ENCODE assay signal across 9 mouse cellular contexts in the genomic region with DNA sequence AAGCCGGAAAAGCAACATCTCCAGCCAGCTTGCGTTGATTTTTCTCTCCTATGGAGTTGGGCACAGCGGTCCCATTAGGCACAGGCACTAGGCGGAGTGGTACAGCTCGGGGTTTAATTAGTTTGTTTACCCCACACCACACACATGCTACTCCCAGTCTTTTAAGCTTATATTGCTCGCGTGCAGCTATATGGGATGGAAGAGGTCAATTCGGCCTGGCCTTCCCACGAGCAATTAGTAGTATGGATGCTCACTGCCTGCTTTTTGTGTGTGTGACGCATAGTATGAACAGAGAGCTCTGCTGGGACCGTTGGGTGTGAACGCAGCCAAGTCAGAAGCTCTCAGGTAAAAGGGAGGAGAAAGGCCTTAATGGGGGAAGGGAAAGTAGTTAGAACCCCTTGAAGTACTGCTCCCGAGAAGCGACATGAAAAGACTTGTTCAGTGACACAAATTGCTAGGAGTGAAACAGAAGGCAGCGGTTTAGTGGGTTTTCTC. TPM values are rescaled to one million over a fixed set of nuclear protein-coding genes. Genes with fewer than 3 reads are reported as not detected.
DNase-seq lines count a peak whose midpoint lies in the region; ATAC-seq and TF ChIP-seq lines count a peak whose summit lies in the region.
"Had no signal": no experiment of that assay in that cellular context is flagged by ENCODE, and none has a peak within 500 bp of the region (broad histone marks: within the 10 kb centered on the region; RNA-seq: fewer than 3 reads in every experiment).

No protein-coding gene starts in this region.

- DNase-seq in kidney, adult 8-10 months, result no peak
- DNase-seq in brain, adult 2 months (ENCODE audit: low read depth, low spot score), result peak; percentile 67
- no peak for DNase-seq in ovary, postnatal 36 days (ENCODE audit: low spot score)
- DNase-seq in gastrocnemius, adult 18-20 months (ENCODE audit: low spot score), result no peak

- no peak for TF ChIP-seq CTCF in embryonic fibroblast, embryonic 13.5 days (IDR thresholded peaks at IDR 0.05; ENCODE audit: borderline replicate concordance, insufficient read depth, low read length)

- H3K4me2 ChIP-seq in kidney, embryonic 15.5 days, result peak overlapping the region; percentile 59
- peak overlapping the region; percentile 39 for H3K4me2 ChIP-seq in limb, embryonic 15.5 days
- H3K4me2 ChIP-seq in stomach, embryonic 14.5 days (replicated peaks; ENCODE audit: low read depth, low read length), result peak overlapping the region; percentile 29

- peak overlapping the region; percentile 31 for H3K4me3 ChIP-seq in kidney, embryonic 15.5 days (replicated peaks)
- no peak overlapping the region for H3K4me3 ChIP-seq in embryonic fibroblast, embryonic 13.5 days (ENCODE audit: insufficient read depth, low read length)
- H3K4me3 ChIP-seq in limb, embryonic 15.5 days, result peak overlapping the region; percentile 16
- H3K4me3 ChIP-seq in stomach, embryonic 14.5 days (ENCODE audit: low read depth, low read length), result no peak overlapping the region

- no peak for TF ChIP-seq POLR2A in embryonic fibroblast, embryonic 13.5 days (IDR thresholded peaks at IDR 0.05; ENCODE audit: low read depth, low read length)

- no peak overlapping the region for H3K27ac ChIP-seq in kidney, embryonic 15.5 days
- H3K27ac ChIP-seq in embryonic fibroblast, embryonic 13.5 days (ENCODE audit: insufficient read depth, low read length), result 0 out of 2 replicates have a peak overlapping the region, but pooled peaks have one; percentile 13
- H3K27ac ChIP-seq in limb, embryonic 15.5 days, result peak overlapping the region; percentile 33
- H3K27ac ChIP-seq in stomach, embryonic 14.5 days (ENCODE audit: low read length), result peak overlapping the region; percentile 48

- peak; percentile 30; the same call in 1 of the 2 replicates for ATAC-seq in kidney, embryonic 15.5 days (replicated peaks; ENCODE audit: low FRiP score)
- ATAC-seq in limb, embryonic 15.5 days (ENCODE audit: insufficient number of reproducible peaks, low FRiP score, low TSS enrichment, low read depth), result peak; percentile 27; the same call in 1 of the 2 replicates
- ATAC-seq in stomach, embryonic 14.5 days (ENCODE audit: insufficient number of reproducible peaks, insufficient read depth, low FRiP score, low read depth), result peak; percentile 50

- H3K36me3 ChIP-seq in kidney, embryonic 15.5 days, result no peaks in the 10 kb centered on the region
- H3K36me3 ChIP-seq in limb, embryonic 15.5 days, result no peaks in the 10 kb centered on the region
- no peaks in the 10 kb centered on the region for H3K36me3 ChIP-seq in stomach, embryonic 14.5 days (ENCODE audit: control insufficient read depth, insufficient read depth, low read length)

- no peaks in the 10 kb centered on the region for H3K9me3 ChIP-seq in kidney, embryonic 15.5 days (replicated peaks)
- H3K9me3 ChIP-seq in limb, embryonic 15.5 days, result no peaks in the 10 kb centered on the region
- H3K9me3 ChIP-seq in stomach, embryonic 14.5 days (ENCODE audit: control insufficient read depth, low read depth, low read length), result no peaks in the 10 kb centered on the region

- 27% methylated on average over 15 of the region's 15 CpGs for WGBS in kidney, embryonic 15.5 days
- WGBS in limb, embryonic 15.5 days, result 22% methylated on average over 15 of the region's 15 CpGs
- 41% methylated on average over 15 of the region's 15 CpGs for WGBS in stomach, embryonic 14.5 days

- H3K4me1 ChIP-seq in kidney, embryonic 15.5 days, result peaks cover 16% of the 10 kb centered on the region
- H3K4me1 ChIP-seq in embryonic fibroblast, embryonic 13.5 days (ENCODE audit: control insufficient read depth, insufficient read depth, low read length), result peaks cover 2% of the 10 kb centered on the region; the same call in 1 of the 2 replicates
- H3K4me1 ChIP-seq in limb, embryonic 15.5 days, result peaks cover 32% of the 10 kb centered on the region
- H3K4me1 ChIP-seq in stomach, embryonic 14.5 days (ENCODE audit: control insufficient read depth, insufficient read depth, low read length), result peaks cover 2% of the 10 kb centered on the region; the same call in 1 of the 2 replicates

- H3K27me3 ChIP-seq in kidney, embryonic 15.5 days, result no peaks in the 10 kb centered on the region
- H3K27me3 ChIP-seq in limb, embryonic 15.5 days, result no peaks in the 10 kb centered on the region
- H3K27me3 ChIP-seq in stomach, embryonic 14.5 days (ENCODE audit: control insufficient read depth, insufficient read depth, low read length), result no peaks in the 10 kb centered on the region
- H3K27me3 ChIP-seq: Patski had no signal

- H3K9ac ChIP-seq in kidney, embryonic 15.5 days, result peak overlapping the region; percentile 23; the same call in 1 of the 2 replicates
- no peak overlapping the region; the same call in 1 of the 2 replicates for H3K9ac ChIP-seq in limb, embryonic 15.5 days
- no peak overlapping the region for H3K9ac ChIP-seq in stomach, embryonic 14.5 days (replicated peaks; ENCODE audit: low read depth, low read length)

RNA-seq across cellular contexts. Expression of gene Akap6, which starts 1.6 kb away (rescaled TPM):
- polyA plus RNA-seq in kidney, embryonic 15.5 days (2015; fragmentation: Nextera tagmentation; extraction: Ambion mirVana), result 0.53 and 0.78 TPM in 2 replicates
- 1.3 and 1.8 TPM in 2 replicates for polyA plus RNA-seq in embryonic fibroblast, embryonic 13.5 days (2011; ENCODE audit: insufficient read length, low read depth, missing spikeins)
- polyA plus RNA-seq in limb, embryonic 15.5 days (2015; fragmentation: Nextera tagmentation; extraction: Ambion mirVana), result 1.3 and 2.3 TPM in 2 replicates
- polyA plus RNA-seq in stomach, embryonic 14.5 days (2014; fragmentation: Nextera tagmentation; extraction: Ambion mirVana), result 2.7 and 3.2 TPM in 2 replicates
- total RNA-seq in gastrocnemius, adult 18-20 months (2021), result 10 to 100 TPM; 32.6 to 36.5 TPM

Comparison
In these comparisons a context has a peak if more than half of its experiments do, and no peak if none do; other contexts are left out.
1. H3K4me3 ChIP-seq: peak in kidney, embryonic 15.5 days (single experiment) and limb, embryonic 15.5 days (single experiment); none in embryonic fibroblast, embryonic 13.5 days (single experiment) and stomach, embryonic 14.5 days (single experiment).
2. Peak in every context shown above with its lines, with median percentiles within 50 percentile points of each other: ATAC-seq and H3K4me2 ChIP-seq.